Mouse (Mus musculus) monocyte, adult 5-6 weeks (primary cell): ENCODE results near the gene Cpe. TPM values are rescaled to one million over a fixed set of nuclear protein-coding genes. Genes with fewer than 3 reads are reported as not detected.
A peak's percentile ranks its signal among the peaks of the same experiment; 100 is the strongest.

Source experiments
- ATAC-seq: fragments of 153-309, 156-312 bp; replicated peaks from 2 replicates; pipeline ENCODE4 v1.8.0; 2017; ENCODE audit warnings: mild to moderate bottlenecking; ENCODE audit not compliant: low TSS enrichment, insufficient number of reproducible peaks, severe bottlenecking, poor library complexity, low FRiP score
- total RNA-seq: library from RNA; stranded (forward); fragments of 200-1000, 200-491, 200-594 nt; gene quantifications from 3 replicates; pipeline ENCODE4 v1.2.3, GENCODE M21; 2017

The Cpe gene
- 0.19 to 0.57 TPM in 2 of 3 replicates, not detected in the other for total RNA-seq

- ATAC-seq: no peak
Observed at GRCm38 (mm10) chr8:64692651-64693201, at the start of gene Cpe. TSS of gene Cpe (minus strand) at chr8:64693054.

DNA sequence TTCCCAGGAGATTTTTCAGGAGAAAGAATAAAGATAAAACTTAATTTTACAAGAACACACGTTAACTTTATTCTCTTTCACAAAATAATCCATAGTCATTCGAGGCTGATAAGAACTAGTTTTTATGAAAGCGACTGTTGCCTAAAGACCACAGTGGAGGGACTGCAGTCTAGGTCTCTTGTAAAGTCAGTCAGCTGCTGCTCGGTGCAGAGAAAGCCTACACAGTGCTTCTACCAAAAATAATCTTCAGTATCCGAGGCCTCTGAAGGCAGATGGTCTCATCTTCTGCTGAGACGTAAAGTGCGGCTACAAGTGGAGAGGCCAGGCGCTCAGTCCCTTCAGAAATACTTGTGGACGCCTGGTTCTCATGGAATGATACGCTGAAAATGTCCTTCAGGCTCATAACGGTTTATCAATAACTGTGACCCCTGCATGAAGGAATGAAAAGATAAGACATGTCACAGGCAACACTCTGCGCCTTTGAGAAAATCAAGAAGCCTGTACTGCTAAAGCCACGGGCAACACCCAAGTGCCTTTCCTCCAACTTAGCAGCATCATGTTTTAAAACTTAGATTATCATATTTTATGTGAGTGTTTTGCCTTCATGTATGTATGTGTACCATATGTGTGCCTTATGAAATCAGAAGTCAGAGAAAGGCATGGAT, 47.8 kb upstream of the Cpe start:
- ATAC-seq: no peak

DNA sequence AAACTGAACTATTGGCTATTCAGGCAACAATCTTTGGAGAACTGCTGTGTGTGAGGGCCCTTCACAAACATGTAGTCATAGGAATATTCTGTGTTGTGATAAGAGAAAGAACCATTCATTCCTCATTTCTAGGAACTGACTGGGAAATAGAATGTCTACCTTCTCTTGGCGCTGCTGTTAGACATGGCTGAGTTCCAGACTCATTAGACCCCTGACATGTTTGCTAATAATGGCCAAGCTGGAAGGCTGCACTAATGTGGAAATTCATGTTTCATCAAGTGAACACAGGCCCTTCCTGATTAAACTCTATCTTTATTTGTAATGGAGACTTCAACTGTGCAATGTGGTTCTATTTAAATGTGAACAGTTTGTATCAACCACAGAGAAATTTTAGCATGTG, 46.1 kb upstream of the Cpe start:
- ATAC-seq: no peak

DNA sequence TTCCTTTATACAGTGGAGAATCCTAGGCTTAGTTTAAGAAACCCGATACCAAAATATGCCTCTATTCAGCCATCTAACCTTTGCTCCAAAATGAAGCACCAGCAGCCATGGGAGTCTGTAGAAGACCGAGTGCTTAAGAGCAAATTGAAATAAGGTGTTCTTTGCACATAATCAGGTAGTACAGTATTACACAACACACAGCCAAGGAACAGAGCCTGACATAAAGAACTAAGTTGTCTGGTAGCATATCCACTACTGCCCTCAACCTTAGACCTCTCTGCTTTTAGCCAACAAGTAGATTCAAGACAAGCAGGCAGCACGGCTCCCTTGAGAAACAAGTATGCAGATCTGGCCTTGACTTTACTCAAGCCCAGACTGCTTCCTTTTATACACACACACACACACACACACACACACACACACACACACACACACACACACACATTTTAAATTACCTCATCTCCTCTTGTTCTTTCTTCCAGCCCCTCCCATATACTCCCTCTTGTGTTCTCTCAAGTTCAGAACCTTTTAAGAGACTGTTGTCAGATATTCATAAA, 44.0 kb upstream of the Cpe start:
- no peak for ATAC-seq

GRCm38 (mm10) chr8:64735161-64735560, 42.3 kb upstream of the Cpe start:
- no peak for ATAC-seq

GRCm38 (mm10) chr8:64733271-64733943, 40.6 kb upstream of the Cpe start, which contains the start of gene Msmo1:
TSS of gene Msmo1 (minus strand) at chr8:64733792.
- peak; percentile 98 for ATAC-seq

DNA sequence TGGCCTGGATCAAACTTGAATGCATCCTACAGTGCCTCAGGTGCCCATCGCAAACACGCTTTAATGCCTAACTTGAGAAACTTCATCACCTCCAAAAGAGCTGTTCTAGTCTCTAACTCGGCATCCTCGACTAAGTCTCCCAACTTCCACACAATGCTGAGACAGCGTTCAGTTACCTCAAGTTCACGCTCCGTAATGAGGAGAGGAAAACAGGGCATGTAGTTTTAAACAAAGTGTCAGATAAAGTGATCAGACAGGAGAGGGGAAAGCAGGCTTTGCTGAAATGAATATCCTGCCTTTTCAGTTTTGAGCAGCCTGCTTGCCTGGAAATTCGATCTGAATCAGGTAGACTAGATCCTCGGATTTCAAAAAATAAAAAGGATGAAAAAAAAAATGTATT, 39.7 kb upstream of the Cpe start:
- ATAC-seq: no peak

GRCm38 (mm10) chr8:64728156-64728555, 35.3 kb upstream of the Cpe start:
- ATAC-seq: no peak

GRCm38 (mm10) chr8:64726190-64726695, 33.4 kb upstream of the Cpe start:
- ATAC-seq: peak; percentile 94

GRCm38 (mm10) chr8:64723206-64723605, 30.4 kb upstream of the Cpe start:
- ATAC-seq: no peak

- no peak for ATAC-seq
Observed at GRCm38 (mm10) chr8:64717868-64718267, 25.0 kb upstream of the Cpe start.

GRCm38 (mm10) chr8:64712499-64712898, 19.6 kb upstream of the Cpe start:
- ATAC-seq: no peak

DNA sequence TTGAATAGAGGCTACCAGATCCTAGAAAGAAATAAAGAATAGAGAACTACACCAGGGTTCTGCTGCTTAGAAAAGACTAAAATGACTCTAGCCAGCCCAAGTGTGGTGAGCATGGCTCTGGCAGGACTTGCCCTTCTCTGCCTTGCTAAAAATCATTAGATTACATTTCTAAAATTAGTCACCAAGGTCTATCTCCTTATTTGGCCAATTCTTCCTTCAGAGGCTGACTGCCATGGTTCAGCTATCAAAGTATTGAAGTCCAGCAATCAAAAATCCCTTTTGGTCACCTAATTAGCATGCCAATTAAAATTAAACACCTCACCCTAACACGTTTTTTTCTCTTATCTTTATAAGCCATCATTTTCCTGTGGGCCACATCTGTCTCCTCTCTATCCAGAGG, 18.7 kb upstream of the Cpe start:
- no peak for ATAC-seq

GRCm38 (mm10) chr8:64707481-64707880, 14.6 kb upstream of the Cpe start:
- ATAC-seq: no peak

DNA sequence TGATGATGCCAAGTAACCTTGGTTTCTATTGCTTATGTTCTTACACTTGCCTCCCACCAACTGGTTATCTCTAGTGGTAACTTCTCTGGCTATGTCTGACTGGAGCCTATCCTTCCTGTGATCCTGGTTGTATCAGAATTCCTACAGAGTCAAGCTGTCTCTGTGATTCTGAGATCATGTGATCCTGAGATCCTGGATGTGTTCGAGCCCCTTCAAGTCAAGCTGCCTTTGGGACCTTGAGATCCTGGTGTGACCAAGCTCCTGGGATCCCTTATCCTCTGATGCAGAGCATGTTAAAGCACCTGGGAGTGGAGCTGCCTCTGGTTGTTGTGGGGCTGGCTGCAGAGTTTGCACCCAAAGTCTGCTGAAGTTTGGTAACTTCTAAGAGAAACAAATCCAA, 10.3 kb upstream of the Cpe start:
- ATAC-seq: no peak

DNA sequence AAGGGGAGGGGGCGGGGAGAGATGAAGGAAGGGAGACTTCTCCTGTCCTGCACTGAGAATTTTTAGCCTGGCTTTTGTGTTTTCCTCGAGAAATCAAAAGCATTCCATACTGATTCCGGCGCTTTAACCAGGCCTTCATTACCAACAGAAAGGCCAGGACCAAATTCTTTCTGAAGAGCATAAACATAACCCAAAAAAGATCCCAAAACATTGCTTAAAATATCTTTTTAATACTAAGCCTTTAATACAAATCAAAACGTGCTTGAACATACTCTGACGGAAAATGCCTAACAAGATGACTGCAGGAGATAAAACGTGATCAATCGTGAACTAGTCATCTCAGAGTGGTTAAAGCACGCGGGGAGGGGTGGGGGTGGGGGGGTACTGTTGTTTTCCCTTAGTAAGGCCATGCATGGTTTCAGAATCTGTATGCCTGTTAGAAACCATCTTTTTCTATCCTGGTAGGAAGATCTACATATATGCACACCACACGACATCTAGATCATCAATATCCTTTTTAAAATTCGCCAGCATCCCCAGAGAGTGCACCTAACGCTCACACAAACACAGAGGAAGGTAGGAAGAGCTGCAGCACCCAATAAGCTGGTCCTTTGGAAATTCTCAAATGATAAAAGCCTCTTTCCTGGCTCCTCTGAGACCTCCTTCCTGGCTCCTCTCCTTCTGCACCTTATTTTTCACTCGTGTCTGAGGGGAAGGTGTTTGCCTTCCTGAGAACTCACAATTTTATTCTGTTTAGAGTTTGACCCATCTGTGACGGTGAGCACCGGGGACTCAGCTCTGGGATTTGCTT, 1.1 kb downstream of the Cpe start:
- no peak for ATAC-seq

- no peak for ATAC-seq
Observed at GRCm38 (mm10) chr8:64690845-64691244, 2.0 kb downstream of the Cpe start.

DNA sequence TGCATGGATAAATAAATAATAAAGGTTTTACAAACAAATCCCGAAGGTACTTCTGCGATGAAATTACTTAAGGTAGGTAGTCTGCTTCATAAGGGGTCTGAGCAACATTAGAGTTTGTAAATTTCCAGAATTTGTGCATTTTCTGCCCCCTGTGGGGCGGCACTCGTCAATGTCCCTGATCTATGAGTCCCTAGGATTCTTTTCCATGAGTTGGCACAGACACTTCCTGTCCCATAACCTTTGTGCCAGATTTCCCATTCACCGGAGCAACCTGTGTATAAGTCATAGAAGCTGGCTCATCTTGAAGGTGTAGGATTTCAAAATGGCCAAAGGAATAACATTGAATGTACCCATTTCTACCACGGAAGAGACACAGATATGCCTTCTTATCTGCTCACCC, 2.5 kb downstream of the Cpe start:
- no peak for ATAC-seq

GRCm38 (mm10) chr8:64688741-64689140, 4.1 kb downstream of the Cpe start:
- ATAC-seq: no peak
